Mouse (Mus musculus) lung, postnatal 36 days (tissue): Measurements from ENCODE around the gene Zfp687.

Experiments
- DNase-seq: peaks from one replicate; pipeline ENCODE4 v3.0.0; 2022; ENCODE audit warnings: mixed read lengths

Zfp687 gene

DNA sequence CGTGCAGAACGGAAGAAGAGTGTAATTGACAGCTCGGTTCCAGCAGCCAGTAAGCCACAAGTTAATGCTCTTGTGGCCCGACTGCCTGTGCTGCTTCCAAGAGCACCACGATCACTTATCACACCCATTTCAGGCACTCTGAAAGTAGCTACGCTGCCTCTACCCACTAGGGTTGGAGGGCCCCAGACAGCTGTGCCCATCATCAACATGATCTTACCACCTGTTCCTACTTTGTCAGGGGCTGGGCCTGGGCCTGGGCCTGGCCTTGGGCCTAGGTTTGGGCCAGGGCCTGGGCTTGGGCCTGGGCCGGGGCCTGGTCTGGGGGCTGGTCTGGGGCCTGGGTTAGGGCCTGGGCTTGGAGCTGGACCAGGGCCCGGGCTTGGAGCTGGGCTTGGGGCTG, 57.0 kb downstream of the Zfp687 start:
- no peak for DNase-seq
